Mouse (Mus musculus) splenic B cell, adult 2 months (primary cell): Measurements from ENCODE around the gene Ipo7.

Experiments
- DNase-seq: peaks from one replicate; pipeline ENCODE4 v3.0.0-alpha.2; 2011; ENCODE audit warnings: low read depth, low spot score
- H3K27me3 ChIP-seq: 2 replicates; pipeline ENCODE4 v1.6.1; 2012; ENCODE audit warnings: mild to moderate bottlenecking, low read length, moderate library complexity, mixed read lengths; ENCODE audit not compliant: control insufficient read depth, poor library complexity, insufficient read depth, severe bottlenecking
- H3K36me3 ChIP-seq: 2 replicates; pipeline ENCODE4 v1.6.1; 2012; ENCODE audit warnings: mild to moderate bottlenecking, low read length, moderate library complexity, mixed read lengths; ENCODE audit not compliant: control insufficient read depth, poor library complexity, insufficient read depth, severe bottlenecking

Ipo7 gene

GRCm38 (mm10) chr7:110105041-110105440 is 87.0 kb downstream of the Ipo7 start:
- no peaks in the 10 kb centered on the region for H3K27me3 ChIP-seq
- DNase-seq, result no peak
- no peaks in the 10 kb centered on the region for H3K36me3 ChIP-seq
